Mouse (Mus musculus): ENCODE results near the gene Dip2a.

DNA sequence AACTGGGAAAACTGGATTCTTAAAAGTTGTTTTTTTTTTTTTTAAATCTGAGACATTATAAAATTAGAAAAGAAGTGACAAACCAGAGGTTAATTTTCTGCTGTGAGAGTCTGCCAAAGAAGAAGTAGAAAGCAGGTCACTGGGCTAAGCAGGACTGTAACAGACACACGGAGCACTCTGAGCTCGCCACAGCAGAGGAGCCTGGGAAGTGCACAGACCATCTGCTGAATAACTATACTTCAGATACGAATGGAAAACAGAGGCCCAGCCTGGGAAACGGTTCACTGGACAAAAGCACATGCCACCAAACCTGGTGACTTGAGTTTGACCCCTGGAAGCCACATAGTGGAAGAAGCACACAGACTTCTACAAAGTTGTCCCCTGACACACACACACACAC is 10.7 kb downstream of the Dip2a start:
- no peak for TF ChIP-seq CTCF (IDR thresholded peaks at IDR 0.05; ENCODE audit: low read depth)
- no peak for TF ChIP-seq EP300 (optimal IDR thresholded peaks at IDR 0.05)
